Mouse (Mus musculus) hindbrain, embryonic 15.5 days (tissue): ENCODE measurements around the gene Srgap1. TPM values are rescaled to one million over a fixed set of nuclear protein-coding genes. Genes with fewer than 3 reads are reported as not detected.

Experiments
- ATAC-seq: fragments of 200-750 bp; cut with Nextera tagmentation; 2 replicates; pipeline ENCODE4 v1.8.0; 2017; ENCODE audit warnings: low read depth, moderate number of reproducible peaks, moderate TSS enrichment; ENCODE audit not compliant: low FRiP score
- H3K27ac ChIP-seq: fragments of 300-500 bp; sonication (generic); replicated peaks from 2 replicates; pipeline ENCODE4 v1.5.1; 2015; ENCODE audit warnings: mild to moderate bottlenecking, inconsistent platforms
- H3K27me3 ChIP-seq: fragments of 300-500 bp; sonication (generic); 2 replicates; pipeline ENCODE4 v1.6.1; 2015; ENCODE audit warnings: control low read depth, inconsistent platforms
- H3K36me3 ChIP-seq: fragments of 300-500 bp; sonication (generic); 2 replicates; pipeline ENCODE4 v1.6.1; 2015; ENCODE audit warnings: control low read depth, inconsistent platforms
- H3K4me1 ChIP-seq: fragments of 300-500 bp; sonication (generic); replicated peaks from 2 replicates; pipeline ENCODE4 v1.6.1; 2015; ENCODE audit warnings: control low read depth, inconsistent platforms
- H3K4me2 ChIP-seq: fragments of 300-500 bp; sonication (generic); 2 replicates; pipeline ENCODE4 v1.6.1; 2015; ENCODE audit warnings: moderate library complexity, mild to moderate bottlenecking, inconsistent platforms
- H3K4me3 ChIP-seq: fragments of 300-500 bp; sonication (generic); 2 replicates; pipeline ENCODE4 v1.5.1; 2015; ENCODE audit warnings: mild to moderate bottlenecking, inconsistent platforms
- H3K9ac ChIP-seq: fragments of 300-500 bp; sonication (generic); 2 replicates; pipeline ENCODE4 v1.6.1; 2015; ENCODE audit warnings: inconsistent platforms
- H3K9me3 ChIP-seq: fragments of 300-500 bp; sonication (generic); 2 replicates; pipeline ENCODE4 v1.6.1; 2016; ENCODE audit warnings: control low read depth, inconsistent platforms
- WGBS: fragments of 180-500 bp; shearing (Covaris S2); methylation state at CpG from one replicate; pipeline ENCODE4 v1.1.7; 2015; 5-methylcytosine and 5-hydroxymethylcytosine counted together
- polyA plus RNA-seq: library from polyadenylated mRNA; unstranded; fragments of >200 nt; fragmentation: Nextera tagmentation; extraction: Ambion mirVana; gene quantifications from 2 replicates; pipeline ENCODE4 v1.2.1, GENCODE M21; 2015

Gene Srgap1
- polyA plus RNA-seq, 1 experiment from 2014 or later: 38.2 TPM

GRCm38 (mm10) chr10:122012321-122012720 is 34.8 kb downstream of the Srgap1 start:
- H3K4me2 ChIP-seq: no peak overlapping the region
- H3K9ac ChIP-seq: no peak overlapping the region
- no peak overlapping the region for H3K27ac ChIP-seq
- H3K36me3 ChIP-seq: no peaks in the 10 kb centered on the region
- 86% methylated on average over 6 of the region's 6 CpGs for WGBS
- H3K4me3 ChIP-seq: no peak overlapping the region
- no peaks in the 10 kb centered on the region for H3K27me3 ChIP-seq
- no peaks in the 10 kb centered on the region for H3K9me3 ChIP-seq
- no peak for ATAC-seq
- peaks cover 27% of the 10 kb centered on the region for H3K4me1 ChIP-seq

- WGBS: 43% methylated on average over 12 of the region's 12 CpGs
- H3K36me3 ChIP-seq: no peaks in the 10 kb centered on the region
- no peak overlapping the region for H3K4me2 ChIP-seq
- no peak overlapping the region for H3K4me3 ChIP-seq
- no peaks in the 10 kb centered on the region for H3K9me3 ChIP-seq
- H3K27me3 ChIP-seq: no peaks in the 10 kb centered on the region
- ATAC-seq: peak; percentile 36; the same call in 1 of the 2 replicates
- H3K4me1 ChIP-seq: peaks cover 37% of the 10 kb centered on the region
- 0 out of 2 replicates have a peak overlapping the region, but pooled peaks have one; percentile 14 for H3K27ac ChIP-seq
- no peak overlapping the region for H3K9ac ChIP-seq
Measured at GRCm38 (mm10) chr10:122008731-122009391, 38.3 kb downstream of the Srgap1 start.

GRCm38 (mm10) chr10:122008370-122008730 is 38.8 kb downstream of the Srgap1 start:
- ATAC-seq: peak; percentile 16; the same call in 1 of the 2 replicates
- Histone ChIP-seq H3K27me3 (no peaks in the 10 kb centered on the region), H3K9ac (no peak overlapping the region), H3K4me2 (no peak overlapping the region), H3K27ac (no peak overlapping the region), H3K9me3 (no peaks in the 10 kb centered on the region), H3K4me3 (no peak overlapping the region), H3K4me1 (peaks cover 37% of the 10 kb centered on the region), H3K36me3 (no peaks in the 10 kb centered on the region)
- WGBS: 64% methylated on average over 2 of the region's 2 CpGs

- Histone ChIP-seq H3K27me3 (no peaks in the 10 kb centered on the region), H3K4me1 (peaks cover 37% of the 10 kb centered on the region), H3K9ac (no peak overlapping the region), H3K36me3 (no peaks in the 10 kb centered on the region), H3K27ac (no peak overlapping the region; the same call in 1 of the 2 replicates), H3K9me3 (no peaks in the 10 kb centered on the region), H3K4me2 (no peak overlapping the region), H3K4me3 (no peak overlapping the region)
- no peak for ATAC-seq
- 38% methylated on average over 5 of the region's 5 CpGs for WGBS
Measured at GRCm38 (mm10) chr10:122006606-122007005, 40.5 kb downstream of the Srgap1 start.

GRCm38 (mm10) chr10:122006151-122006550 is 41.0 kb downstream of the Srgap1 start:
- H3K4me2 ChIP-seq: no peak overlapping the region
- no peaks in the 10 kb centered on the region for H3K27me3 ChIP-seq
- peaks cover 37% of the 10 kb centered on the region for H3K4me1 ChIP-seq
- no peak overlapping the region for H3K4me3 ChIP-seq
- WGBS: 81% methylated on average over 6 of the region's 6 CpGs
- H3K27ac ChIP-seq: no peak overlapping the region
- ATAC-seq: no peak
- no peaks in the 10 kb centered on the region for H3K9me3 ChIP-seq
- no peaks in the 10 kb centered on the region for H3K36me3 ChIP-seq
- H3K9ac ChIP-seq: no peak overlapping the region

- Histone ChIP-seq H3K4me2 (no peak overlapping the region), H3K4me1 (peaks cover 37% of the 10 kb centered on the region), H3K9me3 (no peaks in the 10 kb centered on the region), H3K36me3 (no peaks in the 10 kb centered on the region), H3K27me3 (no peaks in the 10 kb centered on the region), H3K4me3 (no peak overlapping the region), H3K27ac (no peak overlapping the region), H3K9ac (no peak overlapping the region)
- 54% methylated on average over 6 of the region's 6 CpGs for WGBS
- ATAC-seq: no peak
Measured at GRCm38 (mm10) chr10:122005560-122005959, 41.6 kb downstream of the Srgap1 start.

GRCm38 (mm10) chr10:122002930-122003329 is 44.2 kb downstream of the Srgap1 start:
- no peaks in the 10 kb centered on the region for H3K36me3 ChIP-seq
- H3K4me1 ChIP-seq: peaks cover 21% of the 10 kb centered on the region
- H3K27me3 ChIP-seq: no peaks in the 10 kb centered on the region
- no peak overlapping the region for H3K9ac ChIP-seq
- no peak overlapping the region for H3K27ac ChIP-seq
- no peak overlapping the region for H3K4me2 ChIP-seq
- no peak for ATAC-seq
- WGBS: 89% methylated on average over 6 of the region's 6 CpGs
- H3K4me3 ChIP-seq: no peak overlapping the region
- no peaks in the 10 kb centered on the region for H3K9me3 ChIP-seq

GRCm38 (mm10) chr10:121998806-121999205 is 48.3 kb downstream of the Srgap1 start:
- H3K27ac ChIP-seq: no peak overlapping the region
- 66% methylated on average over 7 of the region's 7 CpGs for WGBS
- no peaks in the 10 kb centered on the region for H3K36me3 ChIP-seq
- peaks cover 29% of the 10 kb centered on the region for H3K4me1 ChIP-seq
- H3K9ac ChIP-seq: no peak overlapping the region
- H3K27me3 ChIP-seq: no peaks in the 10 kb centered on the region
- no peak overlapping the region for H3K4me2 ChIP-seq
- ATAC-seq: no peak
- no peaks in the 10 kb centered on the region for H3K9me3 ChIP-seq
- no peak overlapping the region for H3K4me3 ChIP-seq

GRCm38 (mm10) chr10:121996500-121996899 is 50.6 kb downstream of the Srgap1 start:
- no peak overlapping the region for H3K4me3 ChIP-seq
- H3K27ac ChIP-seq: peak overlapping the region; percentile 55; the same call in 1 of the 2 replicates
- H3K4me1 ChIP-seq: peaks cover 33% of the 10 kb centered on the region
- H3K9me3 ChIP-seq: no peaks in the 10 kb centered on the region
- no peaks in the 10 kb centered on the region for H3K36me3 ChIP-seq
- WGBS: 15% methylated on average over 4 of the region's 4 CpGs
- H3K4me2 ChIP-seq: no peak overlapping the region
- ATAC-seq: no peak
- H3K9ac ChIP-seq: no peak overlapping the region
- H3K27me3 ChIP-seq: no peaks in the 10 kb centered on the region

- H3K27ac ChIP-seq: no peak overlapping the region
- ATAC-seq: no peak
- peaks cover 33% of the 10 kb centered on the region for H3K4me1 ChIP-seq
- H3K9ac ChIP-seq: no peak overlapping the region
- no peak overlapping the region for H3K4me2 ChIP-seq
- H3K27me3 ChIP-seq: no peaks in the 10 kb centered on the region
- H3K4me3 ChIP-seq: no peak overlapping the region
- no peaks in the 10 kb centered on the region for H3K36me3 ChIP-seq
- H3K9me3 ChIP-seq: no peaks in the 10 kb centered on the region
- 39% methylated on average over 4 of the region's 4 CpGs for WGBS
Measured at GRCm38 (mm10) chr10:121995448-121995847, 51.7 kb downstream of the Srgap1 start.

GRCm38 (mm10) chr10:121994660-121995059 is 52.5 kb downstream of the Srgap1 start:
- no peak overlapping the region for H3K4me2 ChIP-seq
- H3K27ac ChIP-seq: no peak overlapping the region
- H3K36me3 ChIP-seq: no peaks in the 10 kb centered on the region
- 41% methylated on average over 5 of the region's 5 CpGs for WGBS
- no peak overlapping the region for H3K4me3 ChIP-seq
- no peaks in the 10 kb centered on the region for H3K27me3 ChIP-seq
- ATAC-seq: no peak
- no peak overlapping the region for H3K9ac ChIP-seq
- H3K9me3 ChIP-seq: no peaks in the 10 kb centered on the region
- H3K4me1 ChIP-seq: peaks cover 33% of the 10 kb centered on the region

- Histone ChIP-seq H3K4me3 (no peak overlapping the region), H3K36me3 (no peaks in the 10 kb centered on the region), H3K27ac (no peak overlapping the region), H3K4me2 (no peak overlapping the region), H3K4me1 (peaks cover 33% of the 10 kb centered on the region), H3K9me3 (no peaks in the 10 kb centered on the region), H3K9ac (no peak overlapping the region), H3K27me3 (no peaks in the 10 kb centered on the region)
- no peak for ATAC-seq
- WGBS: 40% methylated on average over 8 of the region's 8 CpGs
Measured at GRCm38 (mm10) chr10:121992609-121993008, 54.5 kb downstream of the Srgap1 start.

- ATAC-seq: no peak
- Histone ChIP-seq H3K9me3 (no peaks in the 10 kb centered on the region), H3K27ac (no peak overlapping the region), H3K9ac (no peak overlapping the region), H3K4me1 (peaks cover 7% of the 10 kb centered on the region), H3K36me3 (no peaks in the 10 kb centered on the region), H3K4me3 (no peak overlapping the region), H3K4me2 (no peak overlapping the region), H3K27me3 (no peaks in the 10 kb centered on the region)
- 77% methylated on average over 4 of the region's 4 CpGs for WGBS
Measured at GRCm38 (mm10) chr10:121986997-121987396, 60.1 kb downstream of the Srgap1 start.
